Mouse (Mus musculus) fat pad, adult 2 months (tissue): Measurements from ENCODE around the gene Gab2.

Experiments
- DNase-seq: peaks from one replicate; pipeline ENCODE4 v3.0.0-alpha.2; 2011; ENCODE audit warnings: low read depth, low spot score; ENCODE audit errors: extremely low read depth

Gab2 gene

DNA sequence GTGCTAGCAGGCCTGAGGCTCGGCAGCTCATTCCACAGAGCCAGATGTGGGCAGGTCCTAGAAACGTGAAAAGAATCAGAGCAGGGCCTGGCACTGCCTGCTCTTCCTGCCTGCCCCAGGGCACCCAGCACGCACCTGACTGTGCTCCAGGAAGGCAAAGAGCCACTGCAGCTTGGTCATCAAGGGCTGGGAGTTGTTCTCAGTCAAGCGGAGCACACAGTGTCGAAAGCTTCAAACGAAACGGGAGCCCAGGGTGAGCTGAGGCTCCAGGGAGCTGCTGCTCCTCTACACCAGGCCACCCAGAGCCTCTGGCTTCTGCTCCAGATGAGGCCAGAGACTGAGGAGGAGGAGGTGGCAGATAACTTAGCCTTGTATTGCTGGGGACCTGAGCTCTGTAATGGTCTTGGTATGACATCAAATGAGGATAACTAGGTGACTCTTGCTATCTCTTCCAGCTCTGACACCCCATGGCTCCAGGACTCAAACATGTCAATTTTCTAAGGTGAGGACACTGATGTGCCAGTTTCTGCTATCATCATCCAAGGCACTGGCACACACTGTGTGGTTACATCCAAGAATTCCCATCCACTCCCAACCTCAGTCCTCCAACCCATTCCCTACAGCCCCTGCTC, 232.1 kb downstream of the Gab2 start:
- no peak for DNase-seq

DNA sequence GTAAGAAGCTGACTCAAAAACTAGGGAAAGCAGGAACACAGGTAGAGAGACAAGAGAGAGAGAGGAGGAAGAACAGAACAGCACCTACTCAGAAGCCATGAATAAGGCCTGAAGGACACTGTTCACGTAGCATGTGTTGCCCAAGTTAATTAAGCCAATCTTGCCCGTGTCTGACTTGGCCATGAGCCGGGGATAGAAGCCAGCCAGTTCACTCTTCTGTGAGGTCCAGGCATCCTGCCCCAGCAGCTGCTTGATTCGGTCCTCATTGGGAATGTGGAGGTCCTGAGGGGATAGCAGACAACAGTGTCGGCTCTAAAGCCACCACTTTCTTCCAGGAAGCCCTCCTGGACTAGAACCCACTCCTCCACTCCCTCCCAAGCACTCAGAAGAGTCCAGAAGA, 233.3 kb downstream of the Gab2 start:
- no peak for DNase-seq

DNA sequence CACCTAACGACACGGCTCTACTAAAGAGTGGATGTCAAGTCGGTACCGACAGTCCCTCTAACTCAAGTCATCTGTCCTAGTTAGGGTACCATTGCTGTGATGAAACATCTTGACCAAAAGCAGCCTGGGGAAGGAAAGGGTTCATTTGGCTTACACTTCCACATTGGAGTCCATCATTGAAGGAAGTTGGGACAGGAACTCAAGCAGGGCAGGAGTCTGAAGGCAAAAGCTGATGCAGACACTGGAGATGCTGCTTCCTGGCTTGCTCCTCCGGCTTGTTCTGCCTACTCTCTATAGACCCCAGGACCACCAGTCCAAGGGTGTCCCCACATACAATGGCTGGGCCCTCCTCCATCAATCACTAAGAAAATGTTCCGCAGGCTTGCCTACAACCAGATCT, 234.3 kb downstream of the Gab2 start:
- no peak for DNase-seq

DNA sequence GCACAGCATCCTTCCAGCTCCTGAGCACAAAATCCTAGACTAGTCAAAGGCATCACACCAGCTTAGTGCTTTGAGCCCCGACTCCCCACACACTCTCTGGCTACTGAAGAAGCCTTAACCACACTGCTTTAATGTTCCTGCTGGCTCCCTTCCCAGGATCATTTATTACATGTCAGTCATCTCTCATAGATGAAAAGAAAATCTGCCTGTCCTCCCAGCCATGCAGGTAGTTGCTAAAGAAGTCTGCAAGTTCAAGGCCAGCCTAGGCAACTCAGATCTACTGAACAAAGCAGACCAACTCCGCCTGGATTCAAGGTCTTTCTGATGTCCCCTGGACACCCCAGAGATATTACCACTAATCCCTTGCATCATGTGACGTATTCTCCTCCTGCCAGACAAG, 236.3 kb downstream of the Gab2 start:
- no peak for DNase-seq

DNA sequence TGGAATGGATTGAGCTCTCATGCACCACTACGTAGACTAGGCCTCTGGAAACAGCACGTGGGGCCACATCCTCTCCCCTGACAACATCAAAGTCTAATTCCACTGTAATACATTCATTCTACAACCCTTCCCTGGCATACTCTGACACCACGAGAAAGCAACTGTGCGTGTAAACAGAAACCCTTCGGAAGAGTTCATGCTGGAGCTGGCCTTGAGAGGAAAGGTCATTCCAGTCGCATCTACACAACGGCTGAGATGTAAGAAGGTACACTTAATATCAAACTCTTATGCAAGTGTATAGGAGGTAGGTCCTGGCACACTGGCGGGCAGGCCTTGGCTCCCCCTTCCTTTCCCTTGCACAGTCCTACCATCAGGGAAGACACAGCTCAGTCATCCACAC, 243.0 kb downstream of the Gab2 start:
- no peak for DNase-seq

DNA sequence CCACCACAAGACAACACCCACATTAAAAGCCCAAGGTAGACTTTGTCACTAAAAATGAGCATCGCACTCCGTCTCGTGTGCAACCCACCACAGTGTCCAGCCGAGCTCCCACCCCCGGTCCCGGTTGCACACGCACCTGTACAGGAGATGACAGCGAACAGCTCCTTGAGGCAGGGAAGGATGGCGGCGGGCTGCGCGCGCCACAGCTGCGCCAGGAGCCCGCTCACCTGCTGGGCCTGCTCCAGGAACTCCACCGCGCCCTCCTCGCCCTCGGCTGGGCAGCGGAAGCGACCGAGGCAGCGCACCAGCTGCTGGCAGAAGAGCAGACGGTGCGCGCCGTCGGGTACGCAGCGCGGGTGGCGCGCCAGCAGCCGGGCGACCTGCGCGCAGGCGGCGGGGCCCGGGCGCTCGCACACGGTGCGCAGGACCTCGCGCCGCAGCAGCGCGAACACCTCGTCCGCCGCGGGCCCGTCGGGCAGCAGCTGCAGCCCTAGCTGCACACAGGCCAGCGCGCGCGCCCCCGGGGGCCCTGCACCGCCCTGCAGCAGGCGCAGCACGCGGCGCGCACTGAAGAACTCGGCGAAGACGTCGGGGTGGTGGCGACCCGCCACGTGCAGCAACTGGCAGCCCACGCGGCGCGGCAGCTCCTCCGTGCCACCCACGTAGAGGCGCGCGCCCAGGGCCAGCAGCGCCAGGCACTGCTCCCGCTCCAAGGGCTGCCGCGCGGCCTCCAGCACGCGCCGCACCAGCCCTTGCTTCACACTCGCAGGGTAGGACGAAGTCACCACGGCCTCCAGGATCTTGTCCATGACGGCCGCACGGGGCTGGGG, 244.0 kb downstream of the Gab2 start:
- DNase-seq, result no peak

DNA sequence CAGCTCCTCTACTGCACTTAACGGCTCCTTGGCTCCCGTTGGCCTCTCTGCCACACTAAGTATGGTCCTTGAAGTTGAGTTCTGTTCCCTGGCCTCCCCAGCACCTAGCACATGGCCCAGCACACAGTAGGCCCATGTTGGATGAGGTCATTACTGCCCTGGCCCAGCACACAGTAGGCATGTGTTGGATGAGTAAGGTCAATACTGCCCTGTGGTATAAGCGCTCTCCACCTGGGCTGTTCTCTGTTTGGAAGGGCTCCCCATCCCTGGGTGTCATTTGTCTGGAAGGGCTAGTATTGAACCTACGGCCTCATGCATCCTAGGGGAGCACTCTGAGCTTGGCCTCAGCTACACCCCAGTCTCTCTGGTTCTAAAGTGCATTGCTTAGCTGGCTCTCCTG, 246.0 kb downstream of the Gab2 start:
- no peak for DNase-seq

DNA sequence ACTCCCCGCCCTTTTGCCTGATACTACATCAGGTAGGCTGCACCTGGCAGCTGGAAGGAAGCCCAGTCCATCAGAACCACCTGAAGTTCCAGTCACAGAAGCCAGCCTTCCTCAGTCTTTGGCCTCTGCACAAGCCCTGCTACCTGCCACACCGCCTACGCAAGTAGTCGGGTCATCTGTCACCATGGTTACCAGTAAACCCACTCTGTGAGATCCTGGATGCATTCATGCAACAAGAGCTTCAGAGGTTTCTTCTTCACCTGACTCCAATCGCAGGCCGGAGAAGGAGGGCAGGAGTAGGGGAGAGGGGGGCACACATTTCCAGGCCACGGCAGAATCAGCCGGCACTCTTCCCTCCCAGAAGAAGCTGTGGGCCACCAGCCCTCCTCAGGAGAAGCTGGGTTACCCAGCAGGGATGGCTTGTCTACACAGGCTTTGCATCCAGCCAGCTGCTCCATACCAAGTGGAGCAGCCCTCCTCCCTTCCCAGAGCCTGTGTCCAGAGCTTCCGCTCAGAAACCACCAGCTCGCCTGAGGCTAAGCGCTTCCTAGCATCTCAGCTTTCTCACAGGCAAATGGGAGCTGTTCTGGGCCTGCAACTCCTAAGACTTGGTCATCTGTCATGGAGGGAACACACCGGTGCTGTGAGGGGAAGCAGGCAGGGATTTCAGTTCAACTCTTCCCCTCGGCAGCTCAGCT, 247.7 kb downstream of the Gab2 start:
- DNase-seq, result no peak

DNA sequence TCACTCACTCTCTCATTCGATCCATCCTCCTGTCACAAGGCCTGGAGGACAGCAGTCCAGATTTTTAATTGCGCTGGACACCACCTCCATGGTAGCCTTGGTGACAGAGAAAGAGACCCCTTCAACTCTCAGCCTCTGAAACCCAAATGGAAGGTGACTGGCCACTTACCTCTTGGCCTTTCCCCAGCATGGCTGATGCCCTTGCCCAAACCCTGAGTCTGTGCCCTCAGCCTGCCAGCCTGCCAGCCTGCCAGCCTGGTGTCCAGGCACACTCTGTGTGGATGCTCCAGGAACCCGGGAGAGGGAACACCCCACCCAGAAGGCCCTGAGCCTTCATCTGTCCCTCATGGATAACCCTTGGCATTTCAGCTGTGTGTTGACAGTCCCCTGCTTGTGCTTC, 248.3 kb downstream of the Gab2 start:
- no peak for DNase-seq

DNA sequence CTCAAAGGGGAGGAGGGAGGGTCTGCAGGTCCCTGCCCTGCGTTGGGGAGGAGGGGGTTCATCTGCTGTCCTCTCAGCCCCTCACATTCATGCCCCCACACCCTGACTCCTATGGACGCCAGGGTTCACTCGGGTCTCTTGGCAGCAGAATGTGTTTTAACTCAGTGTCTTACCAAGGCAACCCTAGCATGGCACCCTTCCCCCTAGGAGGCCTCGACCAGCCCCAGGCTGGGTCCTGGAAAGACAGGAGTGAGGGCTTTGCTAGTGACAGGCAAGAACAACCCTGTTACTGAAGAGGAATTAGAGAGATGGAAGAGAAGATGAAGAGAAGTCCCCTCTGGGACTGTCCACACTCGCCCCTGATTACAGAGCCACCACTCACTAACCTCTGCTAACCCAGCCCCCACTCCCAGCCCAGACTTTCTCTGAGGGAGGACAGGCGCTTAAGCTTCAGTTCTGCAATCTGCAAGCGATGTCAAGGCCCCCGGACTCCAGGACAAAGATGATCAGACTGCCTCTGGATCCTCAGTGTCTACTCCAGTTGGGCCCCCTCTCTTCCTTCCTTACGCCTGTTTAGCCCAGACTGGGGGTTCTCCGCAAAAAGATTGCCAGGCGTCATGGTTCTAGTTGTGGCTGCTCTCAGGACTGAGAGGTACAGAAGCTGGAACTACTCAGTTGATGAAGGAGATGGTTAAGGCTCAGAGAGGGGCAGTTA, 249.7 kb downstream of the Gab2 start:
- no peak for DNase-seq

DNA sequence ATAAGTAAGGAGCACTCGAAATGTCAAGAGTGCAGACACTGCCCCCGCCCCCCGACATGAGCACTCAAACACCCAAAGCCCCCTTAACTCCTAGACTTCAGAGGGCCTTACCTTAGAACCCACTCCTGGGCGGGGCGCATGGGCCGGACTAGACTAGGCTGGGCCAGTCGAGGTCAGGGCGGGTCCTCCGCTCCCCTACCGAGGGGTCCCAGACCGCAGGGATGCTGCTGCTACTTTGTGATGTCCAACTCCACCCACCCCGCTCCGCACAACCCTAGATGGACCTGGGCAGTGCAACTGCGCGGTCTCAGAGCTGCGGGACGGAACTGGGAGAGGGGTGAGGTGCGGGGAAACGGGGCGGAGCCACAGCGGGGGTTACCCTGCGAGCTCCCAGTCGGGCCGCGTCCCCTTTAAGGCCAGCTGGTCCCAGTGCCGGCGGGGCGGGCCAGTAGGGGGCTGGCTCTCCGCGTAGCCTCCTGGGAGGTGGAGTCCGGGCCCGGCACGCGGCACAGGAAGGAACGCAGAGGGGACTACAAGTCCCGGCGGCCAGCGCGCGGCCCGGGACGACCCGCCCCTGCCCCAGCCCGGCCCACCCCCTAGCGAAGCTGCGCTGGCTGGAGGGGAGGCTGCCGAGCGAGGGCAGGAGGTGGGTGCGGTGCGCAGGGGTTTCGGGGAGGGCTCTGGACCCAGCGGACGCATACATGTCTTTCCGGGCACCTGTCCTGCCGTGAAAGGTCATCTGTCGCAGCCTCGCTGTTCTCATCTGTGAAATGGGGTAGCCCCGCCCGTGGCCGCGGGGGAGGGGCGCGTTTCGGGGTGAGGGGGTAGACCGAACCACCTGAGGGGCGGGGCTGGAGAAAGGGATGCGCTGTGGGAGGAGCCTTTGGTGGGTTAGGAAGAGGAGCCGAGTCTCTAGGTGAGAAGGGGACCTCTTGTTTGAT, 250.6 kb downstream of the Gab2 start, which contains the start of the genes Usp35 and Kctd21:
Usp35 (minus strand) TSS at position 295 of the 941 bp plus-strand sequence.
Kctd21 (plus strand) TSS at position 602 of the 941 bp plus-strand sequence.
- peak; percentile 25 for DNase-seq

DNA sequence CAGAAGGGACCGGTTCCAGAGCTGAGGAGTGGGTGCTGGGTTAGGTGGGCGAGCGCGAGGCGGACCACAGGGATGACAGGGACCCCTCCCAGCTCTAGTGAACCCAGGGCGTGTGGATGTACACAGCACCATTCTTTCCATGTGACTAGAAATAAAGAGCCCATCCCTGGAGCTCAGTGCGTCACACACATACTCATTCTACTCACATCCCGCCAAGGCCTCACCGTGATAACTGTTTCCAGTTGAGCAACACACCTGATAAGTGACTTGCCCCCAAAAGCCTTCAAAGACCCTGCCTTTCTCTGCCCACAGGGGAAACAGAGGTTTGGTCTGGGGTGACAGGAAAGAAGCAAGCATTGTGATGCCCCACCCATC, 251.3 kb downstream of the Gab2 start:
- no peak for DNase-seq

DNA sequence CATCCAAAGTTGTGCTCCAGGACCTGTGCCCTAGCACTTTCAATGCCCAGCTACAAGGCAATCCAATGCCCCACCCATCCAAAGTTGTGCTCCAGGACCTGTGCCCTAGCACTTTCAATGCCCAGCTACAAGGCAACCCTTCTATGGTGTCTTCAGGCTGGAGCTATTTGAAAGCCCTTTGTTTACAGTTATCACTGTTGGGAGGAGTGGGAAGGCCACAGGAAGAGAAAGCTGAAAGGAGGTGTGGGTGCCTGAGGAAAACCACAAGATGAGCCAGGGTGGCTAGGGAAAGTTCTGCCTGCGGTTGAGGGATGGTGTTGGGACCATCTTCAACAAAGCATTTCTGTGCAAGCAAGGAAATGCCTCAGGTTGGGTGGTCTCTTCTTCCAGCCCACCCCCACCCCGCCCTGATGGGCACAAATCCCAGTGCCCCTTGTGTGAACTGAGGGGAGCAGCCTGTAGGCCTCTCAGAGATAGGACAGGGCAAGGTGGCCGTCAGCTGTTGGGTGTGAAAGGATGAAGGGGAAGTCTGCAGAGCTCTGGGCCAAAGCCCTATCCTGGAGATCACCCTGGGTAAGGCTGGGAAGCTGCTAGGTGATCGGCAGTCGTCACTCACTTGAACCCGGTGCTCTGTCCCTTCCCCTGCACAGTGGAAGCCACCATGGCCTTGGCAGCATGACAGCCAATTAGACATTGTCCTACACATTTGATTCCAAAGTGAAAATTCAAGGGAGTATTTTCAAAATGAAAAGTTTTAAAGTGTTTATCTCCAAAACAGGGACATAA, 251.9 kb downstream of the Gab2 start:
- no peak for DNase-seq

DNA sequence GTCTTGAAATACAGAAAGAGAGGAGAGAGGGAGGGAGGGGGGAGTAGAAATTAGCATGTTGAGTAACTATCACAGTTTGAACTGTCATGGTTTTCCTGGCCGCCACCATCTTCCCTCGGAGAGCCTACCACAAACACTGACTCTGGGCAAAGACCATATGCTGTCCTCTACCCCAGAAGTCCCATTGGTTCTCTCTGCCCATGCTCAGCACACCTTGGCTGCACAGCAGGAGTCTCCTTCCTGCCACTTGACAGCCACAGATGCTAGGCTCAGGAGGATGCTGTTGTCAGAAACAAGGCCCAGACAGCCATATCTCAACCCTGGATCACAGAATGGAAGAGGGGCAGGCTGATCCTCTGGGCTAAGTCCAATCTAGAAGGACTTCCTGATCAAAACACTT, 253.0 kb downstream of the Gab2 start:
- no peak for DNase-seq

DNA sequence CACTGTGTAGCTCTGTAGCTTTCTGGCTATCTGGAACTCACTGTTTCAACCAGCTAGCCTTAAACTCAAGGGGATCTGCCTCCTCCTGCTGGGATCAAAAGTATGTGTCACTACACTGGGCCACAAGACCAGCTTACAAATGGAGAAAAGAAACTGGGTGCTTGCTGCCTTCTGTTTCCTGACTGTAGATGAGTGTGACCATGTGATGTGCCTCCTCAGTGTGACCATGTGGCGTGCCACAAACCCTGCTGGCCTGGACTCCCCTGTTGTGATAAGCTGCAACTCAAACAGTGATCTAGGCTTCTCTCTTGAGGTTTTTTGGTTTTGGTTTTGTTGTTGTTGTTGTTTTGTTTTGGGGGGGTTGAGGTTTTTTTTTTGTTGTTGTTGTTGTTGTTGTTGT, 255.3 kb downstream of the Gab2 start:
- DNase-seq, result no peak

DNA sequence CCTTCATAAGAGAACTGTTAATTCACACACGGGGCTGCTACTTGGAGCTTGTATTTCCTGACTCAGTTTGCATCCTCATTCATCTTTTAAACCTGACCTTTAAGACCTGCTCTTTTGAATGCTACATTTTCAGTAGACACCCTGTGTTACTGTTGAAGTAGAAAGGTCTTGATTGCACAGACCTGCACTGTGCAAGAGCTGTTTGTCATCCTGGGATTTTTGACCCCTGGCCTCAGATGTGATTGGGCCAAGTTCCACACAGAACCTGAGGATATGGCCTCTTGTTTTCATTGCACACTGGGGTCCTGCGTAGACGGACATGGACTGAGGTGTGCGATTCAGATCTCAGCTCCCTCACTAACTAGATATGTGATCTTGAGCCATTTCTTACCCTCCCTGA, 257.2 kb downstream of the Gab2 start:
- DNase-seq, result no peak

DNA sequence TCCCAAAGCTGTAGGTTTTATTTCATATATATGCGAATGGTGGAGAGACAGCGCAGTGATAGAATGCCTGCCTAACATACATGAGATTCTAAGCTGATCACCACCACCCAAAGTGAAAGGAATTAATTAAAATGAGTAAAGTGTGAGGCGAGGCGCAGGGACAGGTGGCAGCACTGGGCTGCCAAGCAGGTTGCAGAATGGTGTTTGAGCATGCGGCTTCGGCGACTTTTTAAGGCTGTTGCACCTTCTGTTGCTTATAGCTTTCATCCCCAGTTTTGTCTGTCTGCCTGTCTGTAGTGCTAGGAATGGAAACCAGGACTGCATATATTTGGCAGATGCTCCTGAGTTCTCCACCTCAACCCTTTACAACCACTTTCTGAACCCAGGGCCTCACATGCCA, 258.2 kb downstream of the Gab2 start:
- no peak for DNase-seq

DNA sequence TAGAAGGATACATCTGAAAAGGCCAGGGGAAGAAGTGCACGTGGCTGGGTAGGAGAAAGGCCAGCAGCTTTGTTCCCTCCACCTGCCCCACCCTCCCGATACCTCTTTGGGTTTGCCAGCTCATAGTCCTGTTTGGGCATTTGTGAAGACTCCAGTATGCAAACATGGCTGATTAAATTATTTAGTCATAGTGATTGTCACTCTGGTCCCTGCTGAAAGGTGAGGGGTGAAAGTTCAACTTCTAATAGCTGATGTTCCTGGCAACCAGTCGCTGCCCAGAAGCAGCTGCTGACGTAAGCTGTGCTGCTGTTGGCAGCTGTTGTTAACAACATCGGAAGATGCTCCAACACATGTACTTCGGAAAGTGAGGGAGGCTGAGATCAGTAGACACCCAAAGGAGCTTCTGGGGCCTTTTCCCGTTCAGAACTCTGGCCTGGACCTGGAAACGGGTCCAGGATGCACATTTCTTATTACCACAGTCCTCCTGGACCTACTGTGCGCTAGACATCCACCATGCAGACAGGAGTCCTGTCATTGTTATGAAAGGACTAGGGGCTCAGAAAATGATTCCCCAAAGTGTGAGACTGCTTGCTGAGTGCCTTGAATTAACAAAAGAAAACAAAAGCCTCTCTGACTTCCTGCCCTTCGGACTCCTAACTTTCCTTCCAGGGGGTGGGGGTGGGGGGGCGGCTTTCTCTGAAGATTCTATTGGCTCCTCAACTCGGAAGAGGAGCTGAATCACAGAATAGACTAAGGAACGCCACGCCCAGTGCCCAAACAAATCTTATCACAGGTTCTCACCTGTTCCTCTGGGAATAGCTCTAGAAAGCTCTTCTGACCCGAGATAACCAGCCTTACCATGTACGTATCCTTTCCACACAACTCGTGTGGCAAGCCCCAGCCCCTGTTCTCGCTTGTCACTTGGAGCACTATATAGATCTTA, 259.8 kb downstream of the Gab2 start:
- DNase-seq, result no peak
